Mouse (Mus musculus): ENCODE measurements around the gene Sohlh1. TPM values are rescaled to one million over a fixed set of nuclear protein-coding genes. Genes with fewer than 3 reads are reported as not detected.

The Sohlh1 gene
- not detected for polyA plus RNA-seq (2017; shearing (Covaris generic))

DNA sequence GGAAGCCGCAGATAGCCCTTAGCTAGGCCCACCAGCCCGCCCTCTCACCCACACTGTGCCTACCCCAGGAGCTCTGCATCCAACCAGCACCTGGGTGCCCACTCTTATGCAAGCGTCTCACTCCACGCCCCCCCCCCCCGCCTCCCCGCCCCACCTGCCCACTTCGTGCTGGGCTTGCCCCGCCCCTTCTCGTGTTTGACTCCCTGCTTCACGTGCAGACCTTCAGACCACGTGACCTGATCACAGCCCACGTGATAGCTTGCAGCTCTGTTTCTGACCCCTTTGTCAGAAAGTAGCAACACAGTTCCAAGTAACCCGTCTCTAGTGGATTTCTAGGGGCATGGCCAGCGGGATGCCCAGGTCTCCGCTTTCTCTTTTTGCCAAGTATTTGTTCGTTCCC, at the start of gene Sohlh1:
TSS of gene Sohlh1 (minus strand) at position 23 of the 400 bp plus-strand sequence.

DNA sequence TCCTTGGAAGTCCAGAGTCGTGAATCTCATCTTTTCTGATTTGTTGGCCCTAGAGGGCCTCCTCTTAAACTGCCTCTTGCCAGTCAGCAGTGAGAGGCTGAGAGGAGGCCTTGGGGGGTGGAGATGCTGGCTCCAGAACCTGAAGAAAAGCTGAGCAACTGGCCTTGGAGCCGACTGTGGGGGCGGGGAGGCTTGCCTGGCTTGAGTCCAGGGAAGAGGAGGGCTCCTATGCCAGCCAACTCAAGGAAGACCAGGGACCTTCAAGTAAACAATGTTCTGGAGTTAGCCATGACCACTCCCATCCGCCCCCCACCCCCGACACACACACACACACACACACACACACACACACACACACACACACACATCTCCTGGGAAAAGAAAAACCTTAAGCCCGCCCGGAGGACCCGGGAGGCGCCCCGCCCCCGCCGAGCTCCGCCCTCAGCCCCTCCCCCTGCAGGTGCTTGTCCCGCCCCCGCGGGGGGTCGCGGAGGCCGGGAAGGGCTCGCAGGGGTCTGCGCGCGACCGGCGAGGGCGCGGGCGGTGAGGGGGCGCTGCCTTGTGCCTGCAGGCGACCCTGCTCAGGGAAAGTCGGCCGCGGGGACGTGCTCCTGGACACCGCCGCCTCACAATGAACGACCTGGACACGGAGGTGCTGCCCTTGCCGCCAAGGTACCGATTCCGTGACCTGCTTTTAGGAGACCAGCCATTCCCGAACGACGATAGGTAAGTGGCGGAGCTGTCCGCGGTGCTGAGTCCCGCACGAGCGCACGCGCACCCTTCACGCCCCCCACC, 16.5 kb upstream of the Sohlh1 start, which contains the start of gene Kcnt1:
TSS of gene Kcnt1 (plus strand) at position 398 of the 795 bp plus-strand sequence.

DNA sequence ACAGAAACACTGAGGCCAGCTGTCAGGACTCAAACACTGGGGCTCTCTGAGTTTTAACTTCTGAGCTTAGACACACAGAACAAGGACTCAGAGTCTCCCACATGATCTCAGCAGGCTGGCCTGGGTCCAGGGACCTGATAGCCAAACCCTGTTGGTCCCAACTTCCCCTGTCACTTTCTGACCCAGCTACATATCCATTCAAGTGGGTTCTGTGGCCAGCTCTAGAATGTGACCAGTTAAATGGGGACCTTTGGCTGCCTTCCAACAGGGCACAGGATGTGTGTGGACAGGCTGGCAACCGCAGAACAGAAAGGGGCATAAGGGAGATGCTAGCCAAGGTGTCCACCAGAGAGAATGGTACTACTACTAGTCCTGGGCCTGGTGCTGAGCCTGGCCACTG, 24.2 kb downstream of the Sohlh1 start, which contains the start of gene Lcn9:
TSS of gene Lcn9 (plus strand) at position 348 of the 400 bp plus-strand sequence.

DNA sequence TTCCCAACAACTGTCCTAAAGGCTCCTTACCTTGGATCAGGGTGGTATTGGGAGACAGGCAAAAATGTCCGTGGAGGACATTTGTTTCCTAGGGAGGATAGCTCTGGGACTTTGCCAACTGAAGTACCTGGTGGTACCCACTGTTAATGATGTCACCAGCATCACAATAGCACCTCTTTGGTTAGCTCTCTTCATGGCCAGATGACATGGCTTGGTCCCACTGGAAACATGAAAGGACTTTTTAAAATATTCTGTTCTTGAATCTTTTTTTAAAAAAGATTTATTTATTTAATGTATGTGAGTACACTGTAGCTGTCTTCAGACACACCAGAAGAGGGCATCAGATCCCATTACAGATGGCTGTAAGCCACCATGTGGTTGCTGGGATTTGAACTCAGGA, 31.3 kb downstream of the Sohlh1 start, which contains the start of gene Glt6d1:
TSS of gene Glt6d1 (minus strand) at position 101 of the 400 bp plus-strand sequence.

Other genes starting within 250 kb of the Sohlh1 start
- 33.1 TPM for gene Rabl6, start 238.7 kb downstream of the Sohlh1 start, polyA plus RNA-seq (2017; shearing (Covaris generic))
- gene Ccdc183, start 229.6 kb downstream of the Sohlh1 start, polyA plus RNA-seq (2017; shearing (Covaris generic)), result 0.22 TPM
- 4.9 TPM for gene Tmem141, start 225.2 kb downstream of the Sohlh1 start, polyA plus RNA-seq (2017; shearing (Covaris generic))
- not detected for gene Fcna, start 219.2 kb downstream of the Sohlh1 start, polyA plus RNA-seq (2017; shearing (Covaris generic))
- gene Lcn8, start 194.1 kb downstream of the Sohlh1 start, polyA plus RNA-seq (2017; shearing (Covaris generic)), result not detected
- gene Lcn5, start 189.3 kb downstream of the Sohlh1 start, polyA plus RNA-seq (2017; shearing (Covaris generic)), result not detected
- gene Lcn6, start 170.5 kb downstream of the Sohlh1 start, polyA plus RNA-seq (2017; shearing (Covaris generic)), result not detected
- gene Lcn10, start 164.5 kb downstream of the Sohlh1 start, polyA plus RNA-seq (2017; shearing (Covaris generic)), result 0.46 TPM
- gene Obp2a, start 147.2 kb downstream of the Sohlh1 start, polyA plus RNA-seq (2017; shearing (Covaris generic)), result not detected
- gene Bmyc, start 140.5 kb downstream of the Sohlh1 start, polyA plus RNA-seq (2017; shearing (Covaris generic)), result 23.6 TPM
- not detected for gene Obp2b, start 110.2 kb downstream of the Sohlh1 start, polyA plus RNA-seq (2017; shearing (Covaris generic))
- gene Lcn3, start 81.7 kb downstream of the Sohlh1 start, polyA plus RNA-seq (2017; shearing (Covaris generic)), result not detected
- not detected for gene Lcn11, start 70.2 kb downstream of the Sohlh1 start, polyA plus RNA-seq (2017; shearing (Covaris generic))
- not detected for gene Gm13539, start 65.0 kb downstream of the Sohlh1 start, polyA plus RNA-seq (2017; shearing (Covaris generic))
- gene Glt6d1, start 31.4 kb downstream of the Sohlh1 start, polyA plus RNA-seq (2017; shearing (Covaris generic)), result 0.73 TPM
- not detected for gene Lcn9, start 24.1 kb downstream of the Sohlh1 start, polyA plus RNA-seq (2017; shearing (Covaris generic))
- gene Kcnt1, start 16.5 kb upstream of the Sohlh1 start, polyA plus RNA-seq (2017; shearing (Covaris generic)), result 0.15 TPM
- gene Camsap1, start 136.0 kb upstream of the Sohlh1 start, polyA plus RNA-seq (2017; shearing (Covaris generic)), result 16.7 TPM
- 56.5 TPM for gene Ubac1, start 174.5 kb upstream of the Sohlh1 start, polyA plus RNA-seq (2017; shearing (Covaris generic))

All from effector memory CD4-positive, alpha-beta T cell, adult 7 months (primary cell).